Mouse (Mus musculus) neural tube, embryonic 12.5 days (tissue): ENCODE data around the gene Klf6. TPM values are rescaled to one million over a fixed set of nuclear protein-coding genes. Genes with fewer than 3 reads are reported as not detected.
A peak's percentile ranks its signal among the peaks of the same experiment; 100 is the strongest.

Source experiments
- ATAC-seq: fragments of 200-750 bp; cut with Nextera tagmentation; 2 replicates; pipeline ENCODE4 v1.8.0; 2017; ENCODE audit warnings: low read depth, mild to moderate bottlenecking, moderate TSS enrichment, moderate library complexity; ENCODE audit not compliant: low FRiP score
- H3K27ac ChIP-seq: fragments of 300-500 bp; sonication (generic); 2 replicates; pipeline ENCODE4 v1.5.1; 2016
- H3K27me3 ChIP-seq: fragments of 300-500 bp; sonication (generic); replicated peaks from 2 replicates; pipeline ENCODE4 v1.6.1; 2016; ENCODE audit warnings: mild to moderate bottlenecking
- H3K36me3 ChIP-seq: fragments of 300-500 bp; sonication (generic); 2 replicates; pipeline ENCODE4 v1.6.1; 2016; ENCODE audit warnings: mild to moderate bottlenecking
- H3K4me1 ChIP-seq: fragments of 300-500 bp; sonication (generic); 2 replicates; pipeline ENCODE4 v1.6.1; 2016
- H3K4me2 ChIP-seq: fragments of 300-500 bp; sonication (generic); replicated peaks from 2 replicates; pipeline ENCODE4 v1.6.1; 2016; ENCODE audit warnings: mild to moderate bottlenecking
- H3K4me3 ChIP-seq: fragments of 300-500 bp; sonication (generic); 2 replicates; pipeline ENCODE4 v1.5.1; 2016
- H3K9ac ChIP-seq: fragments of 300-500 bp; sonication (generic); 2 replicates; pipeline ENCODE4 v1.6.1; 2016; ENCODE audit warnings: mild to moderate bottlenecking
- H3K9me3 ChIP-seq: fragments of 300-500 bp; sonication (generic); 2 replicates; pipeline ENCODE4 v1.6.1; 2016; ENCODE audit warnings: mild to moderate bottlenecking
- WGBS: fragments of 180-500 bp; shearing (Covaris S2); methylation state at CpG from one replicate; pipeline ENCODE4 v1.1.7; 2016; 5-methylcytosine and 5-hydroxymethylcytosine counted together
- polyA plus RNA-seq: library from polyadenylated mRNA; unstranded; fragments of >200 nt; fragmentation: Nextera tagmentation; extraction: Ambion mirVana; gene quantifications from 2 replicates; pipeline ENCODE4 v1.2.1, GENCODE M21; 2016

Gene Klf6
- polyA plus RNA-seq, 1 experiment from 2014 or later: 68.1 TPM

- Histone ChIP-seq H3K9me3 (no peaks in the 10 kb centered on the region), H3K4me2 (no peak overlapping the region), H3K27ac (no peak overlapping the region), H3K4me3 (no peak overlapping the region), H3K9ac (no peak overlapping the region), H3K27me3 (no peaks in the 10 kb centered on the region), H3K4me1 (no peaks in the 10 kb centered on the region), H3K36me3 (no peaks in the 10 kb centered on the region)
- WGBS: 82% methylated on average over 2 of the region's 2 CpGs
- ATAC-seq: no peak
Observed at GRCm38 (mm10) chr13:5843829-5844228, 17.5 kb upstream of the Klf6 start.

GRCm38 (mm10) chr13:5844338-5844737 lies 16.9 kb upstream of the Klf6 start:
- Histone ChIP-seq H3K27me3 (no peaks in the 10 kb centered on the region), H3K9ac (no peak overlapping the region), H3K36me3 (no peaks in the 10 kb centered on the region), H3K4me2 (no peak overlapping the region), H3K4me1 (no peaks in the 10 kb centered on the region), H3K9me3 (no peaks in the 10 kb centered on the region), H3K4me3 (no peak overlapping the region), H3K27ac (no peak overlapping the region)
- ATAC-seq: no peak
- 95% methylated on average over 5 of the region's 5 CpGs for WGBS

GRCm38 (mm10) chr13:5845161-5845590 lies 16.1 kb upstream of the Klf6 start:
- Histone ChIP-seq H3K27ac (no peak overlapping the region), H3K9me3 (no peaks in the 10 kb centered on the region), H3K4me1 (no peaks in the 10 kb centered on the region), H3K9ac (no peak overlapping the region), H3K4me3 (no peak overlapping the region), H3K27me3 (no peaks in the 10 kb centered on the region), H3K4me2 (no peak overlapping the region), H3K36me3 (no peaks in the 10 kb centered on the region)
- WGBS: 56% methylated on average over 10 of the region's 10 CpGs
- no peak for ATAC-seq

- H3K4me2 ChIP-seq: no peak overlapping the region
- no peak overlapping the region for H3K27ac ChIP-seq
- no peak for ATAC-seq
- no peak overlapping the region for H3K9ac ChIP-seq
- H3K27me3 ChIP-seq: no peaks in the 10 kb centered on the region
- no peak overlapping the region for H3K4me3 ChIP-seq
- H3K36me3 ChIP-seq: no peaks in the 10 kb centered on the region
- H3K9me3 ChIP-seq: no peaks in the 10 kb centered on the region
- no peaks in the 10 kb centered on the region for H3K4me1 ChIP-seq
- WGBS: 76% methylated on average over 5 of the region's 5 CpGs
Observed at GRCm38 (mm10) chr13:5845605-5846004, 15.7 kb upstream of the Klf6 start.

GRCm38 (mm10) chr13:5846860-5847259 lies 14.4 kb upstream of the Klf6 start:
- H3K9ac ChIP-seq: no peak overlapping the region

GRCm38 (mm10) chr13:5847736-5848135 lies 13.5 kb upstream of the Klf6 start:
- no peak for ATAC-seq
- H3K4me2 ChIP-seq: no peak overlapping the region
- H3K9me3 ChIP-seq: no peaks in the 10 kb centered on the region
- H3K27ac ChIP-seq: no peak overlapping the region
- no peaks in the 10 kb centered on the region for H3K36me3 ChIP-seq
- no peak overlapping the region for H3K4me3 ChIP-seq
- H3K9ac ChIP-seq: no peak overlapping the region
- no peaks in the 10 kb centered on the region for H3K4me1 ChIP-seq
- WGBS: 83% methylated on average over 2 of the region's 2 CpGs
- no peaks in the 10 kb centered on the region for H3K27me3 ChIP-seq

More at GRCm38 (mm10) chr13:5846860-5847259, 14.4 kb upstream of the Klf6 start:
- H3K9me3 ChIP-seq: no peaks in the 10 kb centered on the region
- H3K4me2 ChIP-seq: no peak overlapping the region
- ATAC-seq: no peak
- H3K4me3 ChIP-seq: no peak overlapping the region
- H3K36me3 ChIP-seq: no peaks in the 10 kb centered on the region
- no peaks in the 10 kb centered on the region for H3K4me1 ChIP-seq
- no peaks in the 10 kb centered on the region for H3K27me3 ChIP-seq
- WGBS: 82% methylated on average over 4 of the region's 4 CpGs
- H3K27ac ChIP-seq: no peak overlapping the region

GRCm38 (mm10) chr13:5860651-5861156 lies 578 bp upstream of the Klf6 start:
- ATAC-seq: peak; percentile 57
- H3K4me1 ChIP-seq: peaks cover 13% of the 10 kb centered on the region; the same call in 1 of the 2 replicates

GRCm38 (mm10) chr13:5862003-5862625 lies 832 bp downstream of the Klf6 start:
- 0 out of 2 replicates have a peak, but pooled peaks have one; percentile 1 for ATAC-seq
- H3K36me3 ChIP-seq: peaks cover 23% of the 10 kb centered on the region
- no peaks in the 10 kb centered on the region for H3K27me3 ChIP-seq
- under 1% methylated on average over 20 of the region's 20 CpGs for WGBS
- peak overlapping the region; percentile 82 for H3K27ac ChIP-seq
- H3K4me1 ChIP-seq: peaks cover 17% of the 10 kb centered on the region; the same call in 1 of the 2 replicates
- H3K4me3 ChIP-seq: peak overlapping the region; percentile 61
- H3K9me3 ChIP-seq: no peaks in the 10 kb centered on the region
- peak overlapping the region; percentile 61 for H3K4me2 ChIP-seq
- peak overlapping the region; percentile 63 for H3K9ac ChIP-seq

More at GRCm38 (mm10) chr13:5860651-5861156, 578 bp upstream of the Klf6 start:
- WGBS: under 1% methylated on average over 27 of the region's 27 CpGs
- H3K9me3 ChIP-seq: no peaks in the 10 kb centered on the region
- H3K4me2 ChIP-seq: peak overlapping the region; percentile 67
- peak overlapping the region; percentile 97 for H3K27ac ChIP-seq
- peaks cover 11% of the 10 kb centered on the region for H3K36me3 ChIP-seq
- no peaks in the 10 kb centered on the region for H3K27me3 ChIP-seq
- peak overlapping the region; percentile 86 for H3K9ac ChIP-seq
- H3K4me3 ChIP-seq: peak overlapping the region; percentile 61

GRCm38 (mm10) chr13:5862626-5863407 lies 1.5 kb downstream of the Klf6 start:
- no peaks in the 10 kb centered on the region for H3K27me3 ChIP-seq
- no peak for ATAC-seq
- H3K27ac ChIP-seq: 0 out of 2 replicates have a peak overlapping the region, but pooled peaks have one; percentile 82
- H3K4me1 ChIP-seq: peaks cover 17% of the 10 kb centered on the region; the same call in 1 of the 2 replicates
- 6% methylated on average over 16 of the region's 16 CpGs for WGBS
- peak overlapping the region; percentile 61 for H3K4me3 ChIP-seq
- peaks cover 28% of the 10 kb centered on the region for H3K36me3 ChIP-seq
- peak overlapping the region; percentile 61 for H3K4me2 ChIP-seq
- H3K9me3 ChIP-seq: no peaks in the 10 kb centered on the region
- H3K9ac ChIP-seq: peak overlapping the region; percentile 63

GRCm38 (mm10) chr13:5863408-5863891 lies 2.2 kb downstream of the Klf6 start:
- H3K4me3 ChIP-seq: peak overlapping the region; percentile 61
- H3K4me2 ChIP-seq: peak overlapping the region; percentile 61
- ATAC-seq: no peak
- H3K27ac ChIP-seq: 0 out of 2 replicates have a peak overlapping the region, but pooled peaks have one; percentile 47
- peaks cover 17% of the 10 kb centered on the region; the same call in 1 of the 2 replicates for H3K4me1 ChIP-seq
- H3K36me3 ChIP-seq: peaks cover 31% of the 10 kb centered on the region
- H3K9ac ChIP-seq: peak overlapping the region; percentile 63
- H3K27me3 ChIP-seq: no peaks in the 10 kb centered on the region
- no peaks in the 10 kb centered on the region for H3K9me3 ChIP-seq
- 4% methylated on average over 5 of the region's 5 CpGs for WGBS

GRCm38 (mm10) chr13:5864265-5865097 lies 3.2 kb downstream of the Klf6 start:
- peak overlapping the region; percentile 61 for H3K4me2 ChIP-seq
- 51% methylated on average over 10 of the region's 10 CpGs for WGBS
- 0 out of 2 replicates have a peak overlapping the region, but pooled peaks have one; percentile 15 for H3K27ac ChIP-seq
- peaks cover 35% of the 10 kb centered on the region for H3K36me3 ChIP-seq
- peak overlapping the region; percentile 30 for H3K4me3 ChIP-seq
- H3K9me3 ChIP-seq: no peaks in the 10 kb centered on the region
- peaks cover 17% of the 10 kb centered on the region; the same call in 1 of the 2 replicates for H3K4me1 ChIP-seq
- H3K27me3 ChIP-seq: no peaks in the 10 kb centered on the region
- no peak for ATAC-seq
- H3K9ac ChIP-seq: 0 out of 2 replicates have a peak overlapping the region, but pooled peaks have one; percentile 39
